Mouse (Mus musculus) G1E (cell line): ENCODE measurements at regions not wholly inside any gene's neighbourhood (a gene's known extent, or its start where the extent isn't known, plus 50 kb on each side); places are given as distances from the start of the nearest gene placed in this dataset.

Experiments used
- CTCF ChIP-seq: IDR thresholded peaks from 2 replicates; pipeline ENCODE4 v1.5.1; 2012; ENCODE audit warnings: low read depth, low read length, inconsistent platforms, mixed read lengths
- GATA1 ChIP-seq: IDR thresholded peaks from 2 replicates; pipeline ENCODE4 v1.6.1; 2012; ENCODE audit warnings: borderline replicate concordance, low read length, inconsistent platforms, mixed read lengths

- TF ChIP-seq GATA1 = no peak
- TF ChIP-seq CTCF = no peak
These were observed 72.8 kb downstream of the Dmrta2 start for GRCm38 (mm10) chr4:110050393-110051280.
